Mouse (Mus musculus): ENCODE data around the gene Bora.

- TF ChIP-seq CTCF (IDR thresholded peaks at IDR 0.05; ENCODE audit: extremely low read depth, insufficient read length, insufficient replicate concordance, low read depth, low read length) (no peak), POLR2A (IDR thresholded peaks at IDR 0.05; ENCODE audit: low read depth, low read length) (no peak)
Observed at GRCm38 (mm10) chr14:99010224-99010919, 35.6 kb upstream of the Bora start.
